Mouse (Mus musculus): ENCODE results near the gene Vamp2.

Vamp2 gene

DNA sequence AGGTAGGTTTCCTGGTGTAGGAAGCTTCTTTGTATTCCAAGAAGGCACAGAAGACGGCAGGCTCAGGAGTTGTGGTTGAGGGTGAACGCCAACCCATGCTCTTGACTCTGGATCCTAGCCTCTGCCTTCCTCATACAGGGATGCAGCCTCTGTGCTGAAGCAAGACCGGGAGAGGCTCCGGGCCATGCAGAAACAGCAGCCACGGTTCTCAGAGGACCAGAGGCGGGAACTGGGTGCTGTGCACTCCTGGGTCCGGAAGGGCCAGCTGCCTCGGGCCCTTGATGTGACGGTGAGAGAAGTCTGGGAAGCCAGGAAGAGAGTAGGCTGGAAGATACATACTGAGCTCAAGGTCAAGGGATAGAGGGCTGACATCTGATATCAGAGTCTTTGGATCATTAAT is 19.9 kb downstream of the Vamp2 start:
- Histone ChIP-seq H3K36me3 (ENCODE audit: insufficient read depth, low read length) (peaks cover 63% of the 10 kb centered on the region), H3K4me3 (replicated peaks; ENCODE audit: low read length) (no peak overlapping the region), H3K9me3 (ENCODE audit: low read length) (no peaks in the 10 kb centered on the region), H3K27me3 (ENCODE audit: insufficient read depth, low read length) (peaks cover 19% of the 10 kb centered on the region), H3K4me1 (replicated peaks; ENCODE audit: low read depth, low read length) (peaks cover 46% of the 10 kb centered on the region)
- TF ChIP-seq NANOG (IDR thresholded peaks at IDR 0.05; ENCODE audit: borderline replicate concordance, low read length): no peak
- TF ChIP-seq CTCF (conservative IDR thresholded peaks at IDR 0.05; ENCODE audit: low read length): no peak
- no peak for TF ChIP-seq POU5F1 (IDR thresholded peaks at IDR 0.05; ENCODE audit: borderline replicate concordance, low read length)

GRCm38 (mm10) chr11:69109032-69109900 is 21.0 kb downstream of the Vamp2 start:
- H3K4me3 ChIP-seq (replicated peaks; ENCODE audit: low read length): peak overlapping the region; percentile 76
- peaks cover 42% of the 10 kb centered on the region for H3K4me1 ChIP-seq (replicated peaks; ENCODE audit: low read depth, low read length)
- H3K9me3 ChIP-seq (ENCODE audit: low read length): no peaks in the 10 kb centered on the region
- H3K27me3 ChIP-seq (ENCODE audit: insufficient read depth, low read length): peaks cover 29% of the 10 kb centered on the region
- no peak for TF ChIP-seq POU5F1 (IDR thresholded peaks at IDR 0.05; ENCODE audit: borderline replicate concordance, low read length)
- no peak for TF ChIP-seq CTCF (conservative IDR thresholded peaks at IDR 0.05; ENCODE audit: low read length)
- TF ChIP-seq NANOG (IDR thresholded peaks at IDR 0.05; ENCODE audit: borderline replicate concordance, low read length): no peak
- peaks cover 52% of the 10 kb centered on the region for H3K36me3 ChIP-seq (ENCODE audit: insufficient read depth, low read length)

DNA sequence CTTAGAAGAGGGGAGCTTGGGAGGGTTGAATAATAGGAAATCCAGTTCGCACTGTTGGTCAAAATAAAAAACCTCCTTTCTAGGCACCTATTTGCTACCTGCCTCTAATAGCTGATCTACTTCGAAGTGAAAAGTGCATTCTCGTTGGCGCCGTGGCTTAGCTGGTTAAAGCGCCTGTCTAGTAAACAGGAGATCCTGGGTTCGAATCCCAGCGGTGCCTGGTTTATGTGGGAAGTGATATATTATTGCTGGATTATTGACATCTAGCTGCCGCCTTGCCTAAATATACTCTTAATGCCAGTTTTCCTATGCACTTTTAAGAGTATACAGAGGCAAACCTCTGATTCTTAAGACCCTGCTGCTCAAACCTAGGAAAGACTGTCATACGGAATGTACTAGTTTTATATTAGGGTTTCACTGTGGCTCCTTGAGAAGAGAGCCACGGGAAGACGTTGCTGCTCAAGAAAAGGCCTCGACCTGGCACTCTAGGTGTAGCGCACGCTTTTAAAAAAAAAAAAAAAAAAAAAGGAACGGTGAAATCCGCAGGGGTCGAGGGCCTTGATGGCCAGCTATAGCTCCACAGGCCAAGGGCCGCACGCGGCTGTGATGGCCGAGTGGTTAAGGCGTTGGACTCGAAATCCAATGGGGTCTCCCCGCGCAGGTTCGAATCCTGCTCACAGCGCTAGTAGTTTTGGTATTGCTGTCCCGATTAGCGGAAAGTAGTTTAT is 22.2 kb downstream of the Vamp2 start:
- TF ChIP-seq CTCF (conservative IDR thresholded peaks at IDR 0.05; ENCODE audit: low read length) (no peak), POU5F1 (IDR thresholded peaks at IDR 0.05; ENCODE audit: borderline replicate concordance, low read length) (no peak), NANOG (IDR thresholded peaks at IDR 0.05; ENCODE audit: borderline replicate concordance, low read length) (no peak)
- Histone ChIP-seq H3K4me3 (replicated peaks; ENCODE audit: low read length) (peak overlapping the region; percentile 76), H3K36me3 (ENCODE audit: insufficient read depth, low read length) (peaks cover 40% of the 10 kb centered on the region), H3K27me3 (ENCODE audit: insufficient read depth, low read length) (peaks cover 41% of the 10 kb centered on the region), H3K9me3 (ENCODE audit: low read length) (no peaks in the 10 kb centered on the region), H3K4me1 (replicated peaks; ENCODE audit: low read depth, low read length) (peaks cover 37% of the 10 kb centered on the region)

DNA sequence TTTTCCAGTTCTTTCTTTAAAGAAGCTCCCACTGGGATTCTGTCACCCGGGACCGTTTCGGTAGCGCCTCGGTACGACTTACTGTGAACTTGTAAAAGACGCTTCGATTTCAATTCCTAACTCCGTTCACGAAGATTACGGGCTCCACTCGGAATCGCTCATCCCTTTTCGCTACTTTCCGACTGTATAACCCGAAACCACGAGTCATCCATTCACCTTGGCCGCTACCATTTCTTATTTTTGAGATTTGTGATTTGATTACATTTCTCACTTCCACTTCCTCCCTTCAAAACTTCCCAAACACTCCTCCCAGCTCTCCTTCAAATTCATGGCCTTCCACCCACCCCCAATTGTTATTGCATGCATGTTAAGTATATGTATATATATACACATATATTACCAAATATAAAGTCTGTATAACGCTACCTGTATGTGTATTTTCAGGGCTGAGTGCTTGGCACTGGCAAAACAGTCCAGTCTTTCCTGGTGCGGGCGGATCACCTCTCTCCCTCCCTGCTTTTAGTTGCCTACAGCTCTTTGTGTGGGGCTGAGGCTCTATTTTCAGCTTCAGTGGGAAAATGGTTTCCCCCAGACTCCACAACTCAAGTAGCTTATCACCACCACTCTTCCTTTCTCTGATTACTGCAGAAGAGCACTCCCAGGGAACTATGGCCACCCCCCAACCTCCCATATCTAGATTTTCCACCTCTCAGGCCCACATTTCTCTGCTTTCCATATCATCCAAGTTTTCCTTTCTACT is 22.9 kb downstream of the Vamp2 start:
- Histone ChIP-seq H3K9me3 (ENCODE audit: low read length) (no peaks in the 10 kb centered on the region), H3K36me3 (ENCODE audit: insufficient read depth, low read length) (peaks cover 33% of the 10 kb centered on the region), H3K4me1 (replicated peaks; ENCODE audit: low read depth, low read length) (peaks cover 32% of the 10 kb centered on the region), H3K27me3 (ENCODE audit: insufficient read depth, low read length) (peaks cover 49% of the 10 kb centered on the region), H3K4me3 (replicated peaks; ENCODE audit: low read length) (peak overlapping the region; percentile 76)
- TF ChIP-seq CTCF (conservative IDR thresholded peaks at IDR 0.05; ENCODE audit: low read length): no peak
- TF ChIP-seq NANOG (IDR thresholded peaks at IDR 0.05; ENCODE audit: borderline replicate concordance, low read length): no peak
- TF ChIP-seq POU5F1 (IDR thresholded peaks at IDR 0.05; ENCODE audit: borderline replicate concordance, low read length): no peak

- Histone ChIP-seq H3K27me3 (ENCODE audit: insufficient read depth, low read length) (peaks cover 55% of the 10 kb centered on the region), H3K4me3 (replicated peaks; ENCODE audit: low read length) (no peak overlapping the region), H3K4me1 (replicated peaks; ENCODE audit: low read depth, low read length) (peaks cover 30% of the 10 kb centered on the region), H3K9me3 (ENCODE audit: low read length) (no peaks in the 10 kb centered on the region), H3K36me3 (ENCODE audit: insufficient read depth, low read length) (peaks cover 28% of the 10 kb centered on the region)
- TF ChIP-seq POU5F1 (IDR thresholded peaks at IDR 0.05; ENCODE audit: borderline replicate concordance, low read length): no peak
- TF ChIP-seq CTCF (conservative IDR thresholded peaks at IDR 0.05; ENCODE audit: low read length): no peak
- TF ChIP-seq NANOG (IDR thresholded peaks at IDR 0.05; ENCODE audit: borderline replicate concordance, low read length): no peak
Measured at GRCm38 (mm10) chr11:69111865-69112264, 23.6 kb downstream of the Vamp2 start.

DNA sequence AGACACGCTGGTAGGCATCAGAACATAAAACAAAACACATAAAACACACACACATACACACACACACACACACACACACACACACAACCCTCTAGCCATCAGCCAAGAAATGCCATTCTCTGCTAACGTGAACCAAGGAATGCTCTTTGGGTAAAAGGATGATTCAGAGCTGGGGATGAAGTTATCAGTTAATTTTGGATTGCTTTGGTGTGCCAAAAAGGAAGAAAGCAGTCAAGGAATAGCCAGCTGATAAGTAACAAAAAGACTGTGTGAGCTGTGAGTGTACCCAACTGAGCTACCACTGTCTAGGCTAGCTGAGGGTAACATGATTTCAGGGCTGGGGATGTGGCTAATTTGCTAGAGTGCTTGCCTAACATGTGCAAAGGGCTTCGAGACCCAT is 25.7 kb downstream of the Vamp2 start:
- Histone ChIP-seq H3K9me3 (ENCODE audit: low read length) (no peaks in the 10 kb centered on the region), H3K27me3 (ENCODE audit: insufficient read depth, low read length) (peaks cover 73% of the 10 kb centered on the region), H3K36me3 (ENCODE audit: insufficient read depth, low read length) (peaks cover 6% of the 10 kb centered on the region; the same call in 1 of the 2 replicates), H3K4me3 (replicated peaks; ENCODE audit: low read length) (no peak overlapping the region), H3K4me1 (replicated peaks; ENCODE audit: low read depth, low read length) (peaks cover 34% of the 10 kb centered on the region)
- no peak for TF ChIP-seq CTCF (conservative IDR thresholded peaks at IDR 0.05; ENCODE audit: low read length)
- no peak for TF ChIP-seq NANOG (IDR thresholded peaks at IDR 0.05; ENCODE audit: borderline replicate concordance, low read length)
- no peak for TF ChIP-seq POU5F1 (IDR thresholded peaks at IDR 0.05; ENCODE audit: borderline replicate concordance, low read length)

GRCm38 (mm10) chr11:69114621-69115020 is 26.3 kb downstream of the Vamp2 start:
- no peak for TF ChIP-seq CTCF (conservative IDR thresholded peaks at IDR 0.05; ENCODE audit: low read length)
- no peak overlapping the region for H3K4me3 ChIP-seq (replicated peaks; ENCODE audit: low read length)
- peaks cover 79% of the 10 kb centered on the region for H3K27me3 ChIP-seq (ENCODE audit: insufficient read depth, low read length)
- H3K9me3 ChIP-seq (ENCODE audit: low read length): no peaks in the 10 kb centered on the region
- peaks cover 34% of the 10 kb centered on the region for H3K4me1 ChIP-seq (replicated peaks; ENCODE audit: low read depth, low read length)
- 0 out of 2 replicates have a peak, but pooled peaks cover under 1% of the 10 kb centered on the region for H3K36me3 ChIP-seq (ENCODE audit: insufficient read depth, low read length)

GRCm38 (mm10) chr11:69116843-69117242 is 28.6 kb downstream of the Vamp2 start:
- H3K4me1 ChIP-seq (replicated peaks; ENCODE audit: low read depth, low read length): peaks cover 46% of the 10 kb centered on the region
- H3K36me3 ChIP-seq (ENCODE audit: insufficient read depth, low read length): no peaks in the 10 kb centered on the region
- H3K27me3 ChIP-seq (ENCODE audit: insufficient read depth, low read length): peaks cover 97% of the 10 kb centered on the region
- H3K4me3 ChIP-seq (replicated peaks; ENCODE audit: low read length): no peak overlapping the region
- H3K9me3 ChIP-seq (ENCODE audit: low read length): no peaks in the 10 kb centered on the region
- no peak for TF ChIP-seq CTCF (conservative IDR thresholded peaks at IDR 0.05; ENCODE audit: low read length)
- TF ChIP-seq NANOG (IDR thresholded peaks at IDR 0.05; ENCODE audit: borderline replicate concordance, low read length): no peak
- TF ChIP-seq POU5F1 (IDR thresholded peaks at IDR 0.05; ENCODE audit: borderline replicate concordance, low read length): no peak
